Comparison of ENCODE assay signal across 29 mouse cellular contexts in the genomic region with DNA sequence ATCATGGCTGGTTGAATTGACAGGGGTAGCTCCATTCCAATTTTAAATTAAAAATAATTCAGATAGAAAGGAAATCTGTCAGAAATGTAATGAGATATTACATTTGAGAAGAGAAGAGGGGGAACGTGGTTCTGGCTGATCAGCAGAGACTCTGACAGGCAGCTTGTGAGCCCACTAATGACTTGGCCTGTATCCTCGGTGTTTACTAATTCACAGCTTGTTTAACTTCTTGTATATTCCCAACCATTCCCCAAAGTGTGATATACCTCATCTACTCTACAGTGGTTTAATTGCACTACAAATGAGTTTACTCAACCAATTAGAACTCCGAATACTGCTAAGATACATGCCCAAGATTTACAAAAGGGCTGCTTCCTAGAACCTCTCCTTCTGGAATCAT.
"Had no signal": no experiment of that assay in that cellular context is flagged by ENCODE, and none has a peak within 500 bp of the region (broad histone marks: within the 10 kb centered on the region; RNA-seq: fewer than 3 reads in every experiment).

No protein-coding gene starts in this region.

- H3K9ac ChIP-seq: heart, embryonic 12.5 days; hindbrain, embryonic 12.5 days; hindbrain, embryonic 14.5 days; intestine, embryonic 15.5 days; limb, embryonic 12.5 days; liver, embryonic 13.5 days; liver, embryonic 15.5 days; liver, postnatal 0 days had no signal

- H3K27ac ChIP-seq: gastrocnemius, adult 2 months; heart, adult 2 months; heart, embryonic 10.5 days; hindbrain, embryonic 10.5 days; hindbrain, embryonic 12.5 days; hindbrain, embryonic 14.5 days; intestine, embryonic 15.5 days; kidney, postnatal 0 days; left cerebral cortex, adult 2 months; limb, embryonic 10.5 days; limb, embryonic 12.5 days; liver, embryonic 13.5 days; liver, embryonic 15.5 days had no signal

- H3K9me3 ChIP-seq: heart, embryonic 10.5 days; heart, embryonic 12.5 days; hindbrain, embryonic 10.5 days; hindbrain, embryonic 12.5 days; intestine, embryonic 15.5 days; limb, embryonic 10.5 days; limb, embryonic 12.5 days; liver, embryonic 13.5 days; liver, embryonic 15.5 days had no signal

- H3K27me3 ChIP-seq: heart, embryonic 12.5 days; hindbrain, embryonic 12.5 days; intestine, embryonic 15.5 days; limb, embryonic 12.5 days; liver, embryonic 13.5 days; liver, embryonic 15.5 days had no signal

- H3K4me3 ChIP-seq: gastrocnemius, adult 2 months; heart, adult 2 months; heart, embryonic 10.5 days; heart, embryonic 12.5 days; hindbrain, embryonic 10.5 days; hindbrain, embryonic 12.5 days; intestine, embryonic 15.5 days; left cerebral cortex, adult 2 months; limb, embryonic 10.5 days; limb, embryonic 12.5 days; liver, embryonic 13.5 days; liver, embryonic 15.5 days had no signal

- DNase-seq: gastrocnemius, adult 2 months; gastrocnemius, postnatal 10 days; gastrocnemius, postnatal 25 days; heart, adult 2 months; heart, postnatal 10 days; heart, postnatal 4 days; kidney, adult 18-20 months; kidney, adult 8-10 months; kidney, postnatal 14 days; kidney, postnatal 36 days; layer of hippocampus, adult 9-11 months; liver; liver, embryonic 13.5 days; liver, postnatal 0 days had no signal

- H3K4me1 ChIP-seq: heart, embryonic 10.5 days; heart, embryonic 12.5 days; intestine, embryonic 15.5 days; limb, embryonic 12.5 days had no signal

- ATAC-seq: hindbrain, embryonic 16.5 days; inflammation-experienced regulatory T-cells, adult 6 months; intestine, embryonic 15.5 days; intestine, postnatal 0 days; liver, postnatal 0 days had no signal

- H3K36me3 ChIP-seq: hindbrain, embryonic 12.5 days had no signal

- H3K4me2 ChIP-seq: heart, embryonic 12.5 days; hindbrain, embryonic 12.5 days; hindbrain, embryonic 14.5 days; intestine, embryonic 15.5 days; limb, embryonic 12.5 days; liver, embryonic 11.5 days; liver, embryonic 13.5 days; liver, embryonic 15.5 days had no signal
